Mouse (Mus musculus) midbrain, embryonic 16.5 days (tissue): ENCODE data around the gene Ces2c. TPM values are rescaled to one million over a fixed set of nuclear protein-coding genes. Genes with fewer than 3 reads are reported as not detected.
"Not testable (repeated sequence)": the region's sequence is repeated elsewhere in the genome, so short reads cannot be mapped to it uniquely, and the experiment has no call there.

Experiments
- ATAC-seq: fragments of 200-750 bp; cut with Nextera tagmentation; 2 replicates; pipeline ENCODE4 v1.8.0; 2017; ENCODE audit warnings: moderate TSS enrichment
- H3K27ac ChIP-seq: fragments of 300-500 bp; sonication (generic); 2 replicates; pipeline ENCODE4 v1.5.1; 2014; ENCODE audit warnings: mild to moderate bottlenecking, low read length, mixed read lengths
- H3K27me3 ChIP-seq: fragments of 300-500 bp; sonication (generic); 2 replicates; pipeline ENCODE4 v1.6.1; 2014; ENCODE audit warnings: low read depth, low read length, mixed read lengths; ENCODE audit not compliant: control insufficient read depth, insufficient read depth
- H3K36me3 ChIP-seq: fragments of 300-500 bp; sonication (generic); 2 replicates; pipeline ENCODE4 v1.6.1; 2014; ENCODE audit warnings: mild to moderate bottlenecking, low read length, moderate library complexity, mixed read lengths; ENCODE audit not compliant: control insufficient read depth, insufficient read depth
- H3K4me1 ChIP-seq: fragments of 300-500 bp; sonication (generic); 2 replicates; pipeline ENCODE4 v1.6.1; 2014; ENCODE audit warnings: mild to moderate bottlenecking, low read length, mixed read lengths; ENCODE audit not compliant: control insufficient read depth, insufficient read depth
- H3K4me2 ChIP-seq: fragments of 300-500 bp; sonication (generic); 2 replicates; pipeline ENCODE4 v1.6.1; 2014; ENCODE audit warnings: mild to moderate bottlenecking, low read length, mixed read lengths
- H3K4me3 ChIP-seq: fragments of 300-500 bp; sonication (generic); 2 replicates; pipeline ENCODE4 v1.5.1; 2014; ENCODE audit warnings: low read depth, mild to moderate bottlenecking, low read length, moderate library complexity, mixed read lengths
- H3K9ac ChIP-seq: fragments of 300-500 bp; sonication (generic); 2 replicates; pipeline ENCODE4 v1.6.1; 2014; ENCODE audit warnings: low read depth, low read length, mixed read lengths
- H3K9me3 ChIP-seq: fragments of 300-500 bp; sonication (generic); replicated peaks from 2 replicates; pipeline ENCODE4 v1.6.1; 2014; ENCODE audit warnings: mild to moderate bottlenecking, low read length, mixed read lengths; ENCODE audit not compliant: control insufficient read depth, poor library complexity, severe bottlenecking
- WGBS: fragments of 180-500 bp; shearing (Covaris S2); extraction: QIAGEN DNeasy Blood & Tissue Kit; methylation state at CpG from one replicate; pipeline ENCODE4 v1.1.7; 2014; 5-methylcytosine and 5-hydroxymethylcytosine counted together
- polyA plus RNA-seq: library from polyadenylated mRNA; unstranded; fragments of >200 nt; fragmentation: Nextera tagmentation; extraction: Ambion mirVana; gene quantifications from 2 replicates; pipeline ENCODE4 v1.2.1, GENCODE M21; 2015

Ces2c gene
- polyA plus RNA-seq, 1 experiment from 2014 or later = not detected

DNA sequence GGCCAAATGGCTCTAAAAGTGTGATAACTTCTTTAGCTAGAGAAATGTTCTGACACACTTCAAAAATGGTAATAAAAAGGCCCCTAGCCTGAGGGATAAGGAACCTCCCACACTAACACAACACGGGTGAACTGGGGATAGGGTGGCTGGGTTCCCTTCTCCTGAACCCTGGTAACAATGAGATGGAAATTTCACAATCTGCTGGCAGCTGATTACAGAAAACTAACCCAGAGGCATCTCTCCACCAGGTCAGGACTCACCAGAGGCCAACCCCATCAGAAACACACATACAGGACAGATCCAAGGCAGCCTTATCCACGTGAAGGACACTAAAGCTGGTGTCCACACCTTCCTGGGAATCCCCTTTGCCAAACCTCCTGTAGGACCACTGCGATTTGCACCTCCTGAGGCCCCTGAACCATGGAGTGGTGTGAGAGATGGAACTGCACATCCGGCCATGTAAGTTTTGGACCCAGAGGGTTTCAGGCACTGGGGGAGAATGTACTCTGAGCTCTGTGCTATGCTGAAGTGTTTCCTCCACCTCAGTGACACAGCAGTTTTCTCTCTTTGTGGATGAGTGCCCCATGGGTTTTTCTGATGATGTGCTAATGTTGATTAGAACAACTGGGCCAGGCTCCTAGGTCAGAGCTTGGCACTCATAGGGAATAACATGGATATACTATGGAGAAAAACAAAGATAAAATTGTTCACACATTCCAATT lies 1.0 kb downstream of the Ces2c start:
- Histone ChIP-seq H3K4me2 (no peak overlapping the region), H3K27me3 (no peaks in the 10 kb centered on the region), H3K36me3 (no peaks in the 10 kb centered on the region), H3K9ac (no peak overlapping the region), H3K27ac (no peak overlapping the region), H3K4me1 (no peaks in the 10 kb centered on the region), H3K4me3 (no peak overlapping the region), H3K9me3 (no peaks in the 10 kb centered on the region)
- 74% methylated on average over 4 of the region's 4 CpGs for WGBS
- ATAC-seq = no peak

- H3K4me2 ChIP-seq, H3K9me3 ChIP-seq, H3K27ac ChIP-seq, ATAC-seq, H3K4me3 ChIP-seq, H3K36me3 ChIP-seq, H3K27me3 ChIP-seq, H3K4me1 ChIP-seq, H3K9ac ChIP-seq: not testable (repeated sequence)
- WGBS = no CpG with 5 or more reads among the region's 4 CpGs
Measured at GRCm38 (mm10) chr8:104866844-104867531, 20.1 kb downstream of the Ces2c start.

DNA sequence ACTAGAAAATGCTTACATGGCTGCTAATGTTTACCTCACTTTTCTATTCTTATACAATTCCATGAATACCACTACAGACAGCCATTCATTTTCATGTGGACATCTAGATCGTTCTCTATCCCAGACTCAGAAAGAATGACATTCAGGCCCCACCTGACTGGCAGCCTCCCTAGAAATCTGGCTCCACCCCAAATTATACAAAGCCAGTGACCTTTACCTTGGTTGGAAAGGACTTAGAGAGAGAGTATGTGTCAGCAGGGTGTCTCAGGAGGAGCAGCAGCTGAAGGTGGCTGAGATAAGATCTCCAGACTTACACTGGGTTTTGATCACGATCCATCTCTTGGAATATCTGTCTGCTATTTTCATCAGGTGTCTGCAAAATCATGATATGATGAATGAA lies 22.0 kb downstream of the Ces2c start:
- ATAC-seq, H3K27me3 ChIP-seq, H3K9ac ChIP-seq, H3K9me3 ChIP-seq, H3K4me3 ChIP-seq, H3K4me2 ChIP-seq, H3K27ac ChIP-seq, H3K36me3 ChIP-seq, H3K4me1 ChIP-seq: not testable (repeated sequence)
- whole genome bisulfite sequencing = no CpG with 5 or more reads among the region's 2 CpGs

DNA sequence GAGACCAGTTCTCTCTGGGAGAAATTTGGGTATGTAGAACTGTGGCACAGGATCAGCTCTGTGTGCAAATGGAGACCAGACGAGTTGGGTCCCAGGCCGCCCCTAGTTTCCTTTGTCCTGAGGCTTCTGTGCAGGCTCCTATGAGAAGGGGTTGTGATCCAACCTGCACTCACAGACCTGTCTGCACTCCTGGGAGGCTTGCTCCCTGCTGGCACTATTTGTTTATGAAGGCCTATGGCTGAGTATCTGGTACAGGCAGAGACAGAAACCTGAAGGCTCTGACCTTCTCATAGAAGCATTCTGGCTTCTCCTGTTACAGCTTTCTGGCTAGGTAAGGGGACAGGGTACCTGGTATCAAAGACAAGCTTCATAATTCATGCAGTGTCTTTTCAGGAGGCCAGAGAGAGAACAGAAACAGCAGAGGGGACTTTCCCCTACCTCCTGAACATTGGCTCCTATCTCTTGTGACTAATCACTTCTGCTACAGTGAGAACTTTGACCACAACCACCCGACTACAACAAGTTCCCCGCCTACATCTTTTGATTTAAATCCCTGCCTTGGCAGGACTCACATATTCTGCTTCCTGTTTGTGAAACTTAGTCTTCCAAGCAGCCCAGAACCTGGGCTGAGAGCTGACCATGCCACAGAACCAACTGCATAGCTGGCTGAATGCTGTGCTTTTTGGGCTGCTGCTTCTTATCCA lies 39.5 kb downstream of the Ces2c start:
- H3K4me1 ChIP-seq, H3K4me2 ChIP-seq, H3K27me3 ChIP-seq, ATAC-seq, H3K9me3 ChIP-seq, H3K4me3 ChIP-seq, H3K36me3 ChIP-seq, H3K9ac ChIP-seq, H3K27ac ChIP-seq: not testable (repeated sequence)
- no CpG with 5 or more reads among the region's 4 CpGs for WGBS

GRCm38 (mm10) chr8:104901746-104902145 lies 54.9 kb downstream of the Ces2c start:
- Histone ChIP-seq H3K27me3 (no peaks in the 10 kb centered on the region), H3K36me3 (no peaks in the 10 kb centered on the region), H3K9ac (no peak overlapping the region), H3K9me3 (no peaks in the 10 kb centered on the region), H3K4me2 (no peak overlapping the region), H3K27ac (no peak overlapping the region), H3K4me1 (no peaks in the 10 kb centered on the region), H3K4me3 (no peak overlapping the region)
- WGBS = 87% methylated on average over 2 of the region's 2 CpGs
- no peak for ATAC-seq

Other genes with a start within 250 kb of the Ces2c start
- not detected in 2 replicates for gene Cdh16, start 222.7 kb upstream of the Ces2c start, polyA plus RNA-seq
- gene Rrad, start 215.7 kb upstream of the Ces2c start, polyA plus RNA-seq = 2.9 and 3.2 TPM in 2 replicates
- gene Ciao2b, start 205.1 kb upstream of the Ces2c start, polyA plus RNA-seq = 123 and 129 TPM in 2 replicates
- gene Ces2a, start 113.1 kb upstream of the Ces2c start, polyA plus RNA-seq = not detected in 2 replicates
- gene Ces2b, start 15.5 kb upstream of the Ces2c start, polyA plus RNA-seq = 0.36 and 0.48 TPM in 2 replicates
- gene Ces2e, start 79.2 kb downstream of the Ces2c start, polyA plus RNA-seq = not detected in 2 replicates
- not detected in 2 replicates for gene Ces2f, start 100.3 kb downstream of the Ces2c start, polyA plus RNA-seq
- gene Ces2g, start 114.7 kb downstream of the Ces2c start, polyA plus RNA-seq = 0.07 and 0.08 TPM in 2 replicates
- not detected in 2 replicates for gene Ces2h, start 153.8 kb downstream of the Ces2c start, polyA plus RNA-seq
- gene Ces3a, start 201.5 kb downstream of the Ces2c start, polyA plus RNA-seq = not detected in 2 replicates
- gene Ces3b, start 236.7 kb downstream of the Ces2c start, polyA plus RNA-seq = not detected in 2 replicates